Mouse (Mus musculus): ENCODE measurements around the gene Armc10.
"Not testable (repeated sequence)": the region's sequence is repeated elsewhere in the genome, so short reads cannot be mapped to it uniquely, and the experiment has no call there.

Armc10 gene

DNA sequence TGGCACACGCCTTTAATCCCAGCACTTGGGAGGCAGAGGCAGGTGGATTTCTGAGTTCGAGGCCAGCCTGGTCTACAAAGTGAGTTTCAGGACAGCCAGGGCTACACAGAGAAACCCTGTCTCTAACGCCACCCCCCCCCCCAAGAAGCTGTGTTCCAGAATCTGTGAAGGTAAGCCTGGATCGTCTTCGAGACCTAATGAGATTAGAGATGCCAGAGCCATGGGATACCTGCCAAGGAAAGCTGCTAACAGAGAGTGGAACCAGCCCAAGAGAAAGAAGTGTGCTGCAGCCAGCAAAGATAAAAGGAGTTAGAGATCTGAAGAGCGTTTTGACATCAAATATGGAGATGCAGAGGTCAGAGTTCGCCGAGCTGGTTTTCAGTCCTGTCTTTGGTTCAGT is 62.4 kb downstream of the Armc10 start:
- not testable (repeated sequence) for DNase-seq

Measured in cerebellum, adult 9-11 months (tissue).